26 mouse cellular contexts compared by ENCODE assay signal in the genomic region with DNA sequence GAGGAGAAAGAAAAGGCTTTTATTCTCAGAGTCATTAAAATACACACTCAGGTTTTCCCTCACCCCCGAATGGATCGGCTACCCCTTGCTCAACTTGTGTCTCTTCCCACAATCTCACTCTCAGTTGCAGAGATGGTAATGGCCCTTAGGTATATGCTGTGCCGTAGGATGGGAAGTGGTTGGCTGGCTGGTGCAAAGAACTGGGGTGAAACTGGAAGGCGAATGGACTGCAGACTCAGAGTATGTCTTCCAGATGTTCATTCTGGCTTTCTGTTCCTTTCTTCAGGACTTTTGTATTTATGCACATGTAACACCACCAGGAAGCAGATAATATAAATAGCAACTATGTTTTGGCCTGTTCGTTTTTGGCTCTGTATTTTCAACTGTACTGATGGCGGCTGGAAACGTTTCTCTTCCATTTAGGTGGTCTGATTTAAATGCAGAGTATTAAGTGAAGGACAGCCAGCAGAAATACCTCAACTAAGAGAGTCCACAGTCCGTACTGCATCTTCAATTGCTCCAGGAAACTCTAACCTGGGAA.
DNase-seq lines count a peak whose midpoint lies in the region; ATAC-seq and TF ChIP-seq lines count a peak whose summit lies in the region.
"Had no signal": no experiment of that assay in that cellular context is flagged by ENCODE, and none has a peak within 500 bp of the region (broad histone marks: within the 10 kb centered on the region; RNA-seq: fewer than 3 reads in every experiment).

No protein-coding gene starts in this region.

- no peak overlapping the region for H3K4me2 ChIP-seq in limb, embryonic 12.5 days
- no peak overlapping the region for H3K4me2 ChIP-seq in limb, embryonic 14.5 days (replicated peaks; ENCODE audit: low read depth, low read length, severe bottlenecking)
- H3K4me2 ChIP-seq in stomach, postnatal 0 days (replicated peaks; ENCODE audit: low read depth), result no peak overlapping the region
- H3K4me2 ChIP-seq: forebrain, embryonic 15.5 days; heart, embryonic 12.5 days; hindbrain, embryonic 13.5 days; midbrain, embryonic 15.5 days; neural tube, embryonic 12.5 days had no signal

- TF ChIP-seq CTCF in gastrocnemius, adult 2 months (IDR thresholded peaks at IDR 0.05), result no peak
- no peak for TF ChIP-seq CTCF in stomach, postnatal 0 days (IDR thresholded peaks at IDR 0.05; ENCODE audit: low read depth)

- TF ChIP-seq POLR2A in limb, embryonic 14.5 days (IDR thresholded peaks at IDR 0.05; ENCODE audit: borderline replicate concordance, extremely low read depth, insufficient read depth, insufficient read length), result no peak

- H3K9me3 ChIP-seq in limb, embryonic 12.5 days, result no peaks in the 10 kb centered on the region
- no peaks in the 10 kb centered on the region for H3K9me3 ChIP-seq in limb, embryonic 10.5 days (replicated peaks)
- H3K9me3 ChIP-seq in limb, embryonic 14.5 days (ENCODE audit: control insufficient read depth, low read length), result no peaks in the 10 kb centered on the region
- no peaks in the 10 kb centered on the region for H3K9me3 ChIP-seq in stomach, postnatal 0 days (ENCODE audit: control insufficient read depth, low read length)
- H3K9me3 ChIP-seq: forebrain, embryonic 15.5 days; heart, embryonic 12.5 days; hindbrain, embryonic 13.5 days; midbrain, embryonic 15.5 days; neural tube, embryonic 12.5 days had no signal

- no peak overlapping the region for H3K9ac ChIP-seq in limb, embryonic 12.5 days (replicated peaks)
- no peak overlapping the region for H3K9ac ChIP-seq in limb, embryonic 14.5 days (ENCODE audit: low read depth, low read length, severe bottlenecking)
- H3K9ac ChIP-seq in stomach, postnatal 0 days (ENCODE audit: low read length), result no peak overlapping the region
- H3K9ac ChIP-seq: forebrain, embryonic 15.5 days; heart, embryonic 12.5 days; hindbrain, embryonic 13.5 days; midbrain, embryonic 15.5 days; neural tube, embryonic 12.5 days had no signal

- no peak for ATAC-seq in limb, embryonic 12.5 days (ENCODE audit: insufficient number of reproducible peaks, insufficient read depth, low FRiP score, low TSS enrichment, low read depth)
- ATAC-seq in limb, embryonic 14.5 days (ENCODE audit: low FRiP score, low read depth), result peak; percentile 72
- no peak for ATAC-seq in stomach, postnatal 0 days (ENCODE audit: low FRiP score, low TSS enrichment)
- ATAC-seq in CD4-positive, CD25-positive, alpha-beta regulatory T cell, adult 4 months, result no peak
- ATAC-seq: forebrain, embryonic 15.5 days; midbrain, embryonic 15.5 days; Patski had no signal

- H3K27ac ChIP-seq in gastrocnemius, adult 2 months, result peak overlapping the region; percentile 38; the same call in 1 of the 2 replicates
- H3K27ac ChIP-seq in limb, embryonic 12.5 days, result peak overlapping the region; percentile 73
- H3K27ac ChIP-seq in limb, embryonic 10.5 days, result no peak overlapping the region
- H3K27ac ChIP-seq in limb, embryonic 14.5 days (replicated peaks; ENCODE audit: low read depth, low read length), result peak overlapping the region; percentile 28; the same call in 1 of the 2 replicates
- H3K27ac ChIP-seq in stomach, postnatal 0 days (replicated peaks), result 0 out of 2 replicates have a peak overlapping the region, but pooled peaks have one; percentile 35
- H3K27ac ChIP-seq: forebrain, embryonic 15.5 days; hindbrain, embryonic 13.5 days; midbrain, embryonic 15.5 days; neural tube, embryonic 12.5 days had no signal

- no peaks in the 10 kb centered on the region for H3K27me3 ChIP-seq in limb, embryonic 12.5 days
- H3K27me3 ChIP-seq in limb, embryonic 10.5 days (ENCODE audit: low read depth, poor library complexity, severe bottlenecking), result no peaks in the 10 kb centered on the region
- H3K27me3 ChIP-seq in limb, embryonic 14.5 days (ENCODE audit: control insufficient read depth, insufficient read depth, low read length), result no peaks in the 10 kb centered on the region
- H3K27me3 ChIP-seq in stomach, postnatal 0 days (ENCODE audit: control insufficient read depth, insufficient read depth, low read length), result no peaks in the 10 kb centered on the region
- H3K27me3 ChIP-seq: forebrain, embryonic 15.5 days; heart, embryonic 12.5 days; hindbrain, embryonic 13.5 days; midbrain, embryonic 15.5 days; neural tube, embryonic 12.5 days had no signal

- TF ChIP-seq EP300 in stomach, postnatal 0 days (optimal IDR thresholded peaks at IDR 0.05), result no peak

- intact Hi-C loops in gastrocnemius, adult 2 months (cut with DNase I), result no loop called here

- WGBS in limb, embryonic 12.5 days, result 60% methylated on average over 8 of the region's 8 CpGs
- whole genome bisulfite sequencing in limb, embryonic 10.5 days, result 86% methylated on average over 8 of the region's 8 CpGs
- 60% methylated on average over 8 of the region's 8 CpGs for WGBS in limb, embryonic 14.5 days
- 55% methylated on average over 8 of the region's 8 CpGs for WGBS in stomach, postnatal 0 days

- H3K4me1 ChIP-seq in limb, embryonic 12.5 days (replicated peaks), result peaks cover 4% of the 10 kb centered on the region
- 0 out of 2 replicates have a peak, but pooled peaks cover 11% of the 10 kb centered on the region for H3K4me1 ChIP-seq in limb, embryonic 10.5 days
- H3K4me1 ChIP-seq in limb, embryonic 14.5 days (ENCODE audit: control insufficient read depth, insufficient read depth, low read length), result peaks cover 7% of the 10 kb centered on the region; the same call in 1 of the 2 replicates
- H3K4me1 ChIP-seq in stomach, postnatal 0 days (replicated peaks; ENCODE audit: control insufficient read depth, insufficient read depth), result 0 out of 2 replicates have a peak, but pooled peaks cover 2% of the 10 kb centered on the region

- H3K4me3 ChIP-seq in gastrocnemius, adult 2 months, result no peak overlapping the region
- H3K4me3 ChIP-seq in limb, embryonic 12.5 days (replicated peaks), result no peak overlapping the region
- no peak overlapping the region for H3K4me3 ChIP-seq in limb, embryonic 10.5 days
- H3K4me3 ChIP-seq in limb, embryonic 14.5 days (replicated peaks; ENCODE audit: low read length), result no peak overlapping the region
- H3K4me3 ChIP-seq in stomach, postnatal 0 days (ENCODE audit: low read depth, low read length), result no peak overlapping the region
- H3K4me3 ChIP-seq: forebrain, embryonic 15.5 days; heart, embryonic 12.5 days; hindbrain, embryonic 13.5 days; midbrain, embryonic 15.5 days; neural tube, embryonic 12.5 days had no signal

- DNase-seq in gastrocnemius, adult 2 months, result peak; percentile 16
- DNase-seq in gastrocnemius, adult 18-20 months (ENCODE audit: low spot score), result no peak
- no peak for DNase-seq in limb, embryonic 10.5 days (ENCODE audit: low spot score)
- DNase-seq in limb, embryonic 14.5 days (ENCODE audit: low spot score), result peak; percentile 55
- DNase-seq in stomach, postnatal 0 days (ENCODE audit: low spot score), result no peak
- DNase-seq: cerebellum, adult 18-20 months; cerebellum, postnatal 25 days; embryo, embryonic 11 days; gastrocnemius, postnatal 14 days; heart, adult 18-20 months; heart, postnatal 36 days; kidney, postnatal 36 days; layer of hippocampus, postnatal 36 days; lung, postnatal 14 days; right cerebral cortex, postnatal 25 days; spleen, adult 18-20 months; thymus, adult 2 months; thymus, postnatal 4 days had no signal

- no peaks in the 10 kb centered on the region for H3K36me3 ChIP-seq in limb, embryonic 12.5 days
- H3K36me3 ChIP-seq in limb, embryonic 10.5 days, result no peaks in the 10 kb centered on the region
- H3K36me3 ChIP-seq in limb, embryonic 14.5 days (ENCODE audit: control insufficient read depth, insufficient read depth, low read length), result no peaks in the 10 kb centered on the region
- H3K36me3 ChIP-seq in stomach, postnatal 0 days (ENCODE audit: control insufficient read depth, insufficient read depth, low read length), result no peaks in the 10 kb centered on the region
- H3K36me3 ChIP-seq: forebrain, embryonic 15.5 days; heart, embryonic 12.5 days; hindbrain, embryonic 13.5 days; midbrain, embryonic 15.5 days; neural tube, embryonic 12.5 days had no signal

Comparison
In these comparisons a context has a peak if more than half of its experiments do, and no peak if none do; other contexts are left out.
1. DNase-seq: peak in gastrocnemius, adult 2 months (single experiment) and limb, embryonic 14.5 days (single experiment); none in gastrocnemius, adult 18-20 months (single experiment), limb, embryonic 10.5 days (single experiment) and stomach, postnatal 0 days (single experiment).